Mouse (Mus musculus) layer of hippocampus, adult 8-10 months (tissue): ENCODE measurements around the gene Myo10. TPM values are rescaled to one million over a fixed set of nuclear protein-coding genes. Genes with fewer than 3 reads are reported as not detected.
A peak's percentile ranks its signal among the peaks of the same experiment; 100 is the strongest.

Source experiments
- DNase-seq, 2 experiments: peaks; one replicate each; pipeline ENCODE4 v3.0.0; 2022; ENCODE audit warnings: low spot score in 2 of 2
- total RNA-seq, 4 experiments: library from RNA; stranded (reverse); gene quantifications; 2 replicates each; pipeline ENCODE4 v1.2.4; 2022

Gene Myo10
- 10 to 100 TPM; 45.9 to 60.5 (median 53.5) TPM for total RNA-seq

DNA sequence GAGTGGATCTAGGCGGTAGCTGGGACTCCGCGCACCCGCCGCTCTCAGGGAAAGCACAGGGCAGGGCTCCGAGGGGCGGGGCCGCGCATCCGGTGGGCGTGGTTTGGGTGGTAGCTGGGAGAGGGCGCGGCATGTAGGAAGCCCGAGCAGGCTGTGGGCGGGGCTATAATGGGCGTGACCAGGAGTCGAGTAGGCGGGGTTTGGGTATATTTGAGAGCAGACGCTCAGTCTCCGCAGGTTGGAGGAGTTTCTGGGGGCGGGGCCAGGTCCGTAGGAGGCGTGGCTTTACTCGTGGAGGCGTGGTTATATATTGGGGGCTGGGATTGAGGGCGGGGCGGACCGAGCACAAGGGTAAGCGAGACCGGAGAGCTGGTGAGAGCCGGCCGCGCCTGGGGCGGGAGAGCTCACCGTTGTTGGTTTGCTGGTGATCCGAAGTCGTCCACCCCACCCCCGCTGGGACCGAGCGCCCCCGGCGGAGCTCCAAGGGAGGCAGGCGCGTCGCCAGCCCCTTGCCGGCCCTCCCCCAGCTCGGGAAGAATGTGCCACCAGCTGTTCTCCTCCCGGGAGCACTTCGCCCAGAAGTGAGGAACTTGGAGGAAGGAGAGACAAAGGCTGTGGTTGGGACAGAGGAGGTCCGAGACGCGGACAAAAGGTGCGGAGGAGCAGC is at the start of gene Myo10:
TSS of gene Myo10 (plus strand) at position 326 of the 667 bp plus-strand sequence.
- DNase-seq = peak; percentile 87 to 90

DNA sequence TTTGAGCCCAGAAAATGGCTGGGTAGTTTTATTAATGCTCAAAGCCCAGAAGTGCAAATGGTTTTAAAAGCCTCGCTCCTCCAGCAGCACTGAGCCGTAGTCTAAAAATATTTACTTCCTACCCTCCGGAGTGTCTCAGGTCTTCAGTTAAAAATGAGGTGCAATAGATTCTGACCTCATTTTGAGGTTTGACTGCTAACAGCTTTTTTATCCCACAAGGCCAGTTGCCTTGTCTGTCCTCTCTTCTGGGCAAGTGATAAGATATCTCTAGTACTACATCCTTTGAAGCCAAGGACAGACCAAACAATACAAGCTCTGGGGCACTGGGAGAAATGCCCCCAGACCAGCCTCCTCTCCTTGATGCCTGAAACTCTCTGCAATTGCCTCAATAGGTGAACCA is 49.2 kb upstream of the Myo10 start:
- no peak for DNase-seq

DNA sequence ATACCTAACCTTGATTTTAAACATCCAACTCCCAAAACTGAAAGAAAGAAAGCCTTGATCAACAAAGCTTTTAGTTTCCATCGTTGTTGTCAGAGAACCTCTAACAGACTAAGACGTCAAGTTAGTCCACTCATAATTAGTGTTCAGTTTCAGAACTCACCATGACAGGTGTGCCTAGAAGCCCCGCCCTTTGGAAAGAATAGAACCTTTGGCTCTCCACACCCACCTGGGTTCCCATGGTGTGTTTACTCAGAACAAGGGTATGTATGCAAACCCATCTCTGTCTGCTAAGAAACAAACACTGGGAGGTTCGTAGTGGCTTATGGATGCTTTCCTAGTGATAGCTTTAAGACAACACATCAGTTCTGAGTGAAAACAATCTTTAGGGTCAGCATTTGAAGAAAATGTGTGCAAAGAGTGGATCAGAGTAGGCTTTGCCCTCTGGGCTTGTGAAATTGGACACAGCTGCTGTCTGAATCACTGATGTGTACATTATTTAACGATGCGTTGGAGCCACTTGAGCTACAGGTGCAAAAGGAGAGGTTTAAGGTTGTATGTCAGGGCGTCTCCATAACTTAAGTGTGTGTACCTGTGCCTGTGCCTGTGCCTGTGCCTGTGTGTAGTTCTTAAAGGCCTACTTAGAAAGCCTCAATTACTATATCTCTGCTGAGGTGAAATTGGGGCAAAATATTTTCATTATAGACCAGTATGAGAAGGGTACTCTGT is 48.3 kb upstream of the Myo10 start:
- DNase-seq = no peak

DNA sequence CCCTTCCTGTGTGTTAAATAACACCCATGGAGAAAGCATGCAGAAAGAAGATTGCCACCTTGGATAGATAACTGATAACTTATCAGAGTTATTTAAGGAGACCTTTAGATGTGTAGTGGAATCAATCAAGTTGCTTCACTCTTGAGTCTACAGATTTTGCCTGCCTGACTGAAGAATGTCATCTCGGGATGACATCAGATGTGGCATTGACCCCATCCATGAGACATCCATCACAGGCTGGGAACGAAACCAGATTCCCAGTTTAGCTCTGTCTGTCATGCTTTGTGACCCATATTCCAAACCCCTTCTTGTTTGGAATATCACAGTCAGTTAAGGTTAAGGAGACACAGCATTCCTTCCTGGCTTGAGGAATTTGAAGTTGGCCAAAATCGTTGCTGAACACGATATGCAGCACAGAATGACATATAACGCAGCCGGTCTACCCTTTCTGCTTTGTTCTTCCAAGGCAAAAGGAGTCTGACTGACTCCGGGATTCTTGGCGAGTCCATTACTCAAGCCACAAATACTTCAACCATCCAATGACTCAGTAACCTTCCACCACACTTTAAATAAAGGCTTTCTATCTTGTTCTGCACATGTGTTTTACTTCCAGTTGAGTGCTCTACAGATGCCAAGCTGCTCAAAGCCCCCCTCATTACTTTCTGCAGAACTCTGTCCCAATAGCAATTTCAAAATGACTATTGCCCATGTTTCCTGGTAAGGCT is 44.8 kb upstream of the Myo10 start:
- DNase-seq = no peak

DNA sequence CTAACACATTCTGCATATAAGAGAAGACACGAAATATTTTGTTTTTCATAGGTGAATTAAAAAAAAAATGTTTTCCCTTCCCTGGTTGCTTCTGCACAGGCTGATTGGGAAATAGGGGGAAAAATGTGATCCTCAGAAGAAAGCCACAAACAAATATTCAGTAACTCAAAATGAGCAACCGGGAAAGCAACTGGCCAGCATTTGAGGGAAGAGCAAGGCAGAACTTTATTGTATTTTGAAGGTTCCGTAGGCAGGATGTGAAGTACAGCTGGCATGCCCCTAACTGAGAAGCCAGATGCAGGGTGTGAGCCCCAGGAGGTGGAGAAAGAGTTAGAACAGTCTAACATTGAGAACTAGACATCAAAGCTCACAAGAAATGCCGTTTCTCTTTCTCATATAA is 44.0 kb upstream of the Myo10 start:
- DNase-seq = no peak

DNA sequence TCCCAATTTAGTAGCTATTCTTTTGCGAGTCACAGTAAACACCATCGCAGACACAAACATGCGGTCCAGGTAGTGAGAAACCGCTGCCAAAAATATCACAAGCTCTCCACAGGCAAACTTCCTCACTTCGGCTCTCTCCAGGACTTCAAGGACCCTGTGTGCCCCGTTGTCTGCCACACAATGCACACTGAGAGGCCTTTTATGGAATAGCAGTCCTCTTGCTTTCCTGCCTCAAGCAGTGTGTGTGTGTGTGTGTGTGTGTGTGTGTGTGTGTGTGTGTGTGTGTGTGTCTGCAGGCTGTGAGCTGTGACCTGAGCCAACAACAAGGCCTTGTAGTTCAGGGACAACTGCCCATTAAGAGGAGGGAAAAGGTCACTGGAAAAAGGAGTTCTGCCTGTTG is 41.6 kb upstream of the Myo10 start:
- no peak for DNase-seq

DNA sequence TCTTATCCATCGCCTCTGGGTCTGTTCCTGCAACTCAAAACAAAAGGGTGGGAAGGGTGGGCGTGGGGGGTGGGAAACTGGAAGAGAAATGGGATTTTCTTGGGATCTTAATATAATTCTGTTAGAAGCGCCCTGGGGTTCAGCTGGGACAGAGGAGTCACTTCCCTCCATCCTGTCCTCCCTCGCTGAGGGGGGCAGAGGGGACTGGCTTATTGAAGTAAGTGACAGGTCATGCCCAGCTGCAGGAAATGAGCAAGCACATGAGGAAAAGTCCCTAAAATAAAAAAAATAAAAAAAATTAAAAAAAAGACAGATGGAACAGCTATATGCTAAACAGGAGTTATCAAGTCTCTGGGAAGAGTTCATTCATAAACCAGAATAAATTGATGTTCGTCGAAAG is 40.3 kb upstream of the Myo10 start:
- no peak for DNase-seq

DNA sequence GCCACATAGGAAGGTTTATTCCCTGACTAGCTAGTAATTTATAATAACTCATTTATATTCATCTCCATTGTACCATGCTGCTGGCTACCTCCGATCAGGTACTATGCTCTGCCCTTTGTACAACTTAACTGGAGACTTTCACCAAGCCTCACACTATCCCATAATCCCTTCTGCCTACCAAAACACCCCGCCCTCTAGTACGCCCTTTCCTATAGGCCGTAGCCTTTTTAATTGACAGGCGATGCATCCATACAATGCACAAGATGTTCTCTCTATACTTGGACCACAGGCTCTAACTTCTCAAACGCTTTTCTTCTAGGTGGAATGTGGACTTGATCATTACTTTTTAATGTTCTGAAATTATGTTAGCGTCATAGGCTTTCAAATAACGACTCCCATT is 39.0 kb upstream of the Myo10 start:
- no peak for DNase-seq

DNA sequence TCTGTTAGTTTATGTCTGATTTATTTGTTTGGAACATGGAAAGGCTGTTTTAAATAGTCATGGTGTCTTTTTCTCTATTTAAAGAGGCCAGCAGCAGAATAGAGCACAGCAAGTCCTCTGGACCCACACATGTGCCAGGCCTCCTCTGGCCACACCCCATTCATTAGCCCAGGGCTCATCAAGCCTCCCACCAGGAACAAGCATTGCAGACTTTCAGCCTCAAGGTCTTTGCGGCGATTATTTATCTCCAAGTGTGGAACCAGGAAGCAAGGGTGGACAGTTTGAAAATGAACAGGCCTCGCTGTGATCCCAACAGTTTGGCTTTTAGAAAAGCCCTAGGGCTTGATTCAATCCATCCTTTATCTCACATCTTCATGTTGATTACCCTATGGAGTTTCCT is 35.5 kb upstream of the Myo10 start:
- no peak for DNase-seq

DNA sequence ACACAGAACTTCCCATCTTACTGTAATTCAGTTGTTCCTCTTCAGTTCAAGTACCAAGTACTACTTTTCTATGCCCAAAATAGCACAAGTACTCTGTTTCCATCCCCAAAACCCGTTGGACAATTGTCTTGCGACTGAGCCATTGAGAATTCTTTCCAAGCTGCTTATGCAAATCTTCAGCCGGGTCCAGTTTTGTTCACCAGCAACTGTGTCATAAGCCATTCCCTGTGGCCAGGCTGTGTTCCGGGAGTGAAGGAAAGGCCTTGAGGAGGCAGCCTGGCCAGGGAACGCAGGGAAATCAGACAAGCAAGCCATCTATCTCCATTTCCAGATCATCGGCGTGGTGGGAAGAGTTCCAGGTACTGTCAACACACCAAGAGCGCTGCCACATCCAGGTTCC is 34.4 kb upstream of the Myo10 start:
- no peak for DNase-seq

DNA sequence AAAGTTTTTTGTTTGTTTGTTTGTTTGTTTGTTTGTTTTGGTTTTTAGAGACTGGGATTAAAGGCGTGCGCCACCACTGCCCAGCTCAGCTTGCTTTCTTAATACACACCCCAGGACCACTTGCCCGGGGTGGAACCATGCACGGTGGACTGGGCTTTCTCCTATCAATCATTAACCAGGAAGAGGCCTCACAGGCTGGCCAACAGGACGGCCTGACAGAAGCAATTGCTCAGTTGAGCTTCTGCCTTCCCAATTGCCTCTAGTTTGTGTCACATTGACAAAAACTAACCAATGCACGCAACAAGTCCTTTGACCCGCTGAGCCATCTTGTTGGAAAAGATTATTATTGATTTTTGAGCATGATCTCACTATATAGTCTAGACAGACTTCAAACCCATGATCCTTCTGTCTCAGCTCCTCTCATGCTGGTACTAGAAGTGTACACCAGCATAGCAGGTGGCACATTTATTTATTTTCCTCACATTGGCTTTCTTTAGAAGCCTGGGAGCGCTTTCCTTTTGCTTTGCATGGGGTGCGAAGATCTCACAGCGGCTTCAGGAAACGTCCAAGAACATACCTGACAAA is 32.9 kb upstream of the Myo10 start:
- DNase-seq = no peak

DNA sequence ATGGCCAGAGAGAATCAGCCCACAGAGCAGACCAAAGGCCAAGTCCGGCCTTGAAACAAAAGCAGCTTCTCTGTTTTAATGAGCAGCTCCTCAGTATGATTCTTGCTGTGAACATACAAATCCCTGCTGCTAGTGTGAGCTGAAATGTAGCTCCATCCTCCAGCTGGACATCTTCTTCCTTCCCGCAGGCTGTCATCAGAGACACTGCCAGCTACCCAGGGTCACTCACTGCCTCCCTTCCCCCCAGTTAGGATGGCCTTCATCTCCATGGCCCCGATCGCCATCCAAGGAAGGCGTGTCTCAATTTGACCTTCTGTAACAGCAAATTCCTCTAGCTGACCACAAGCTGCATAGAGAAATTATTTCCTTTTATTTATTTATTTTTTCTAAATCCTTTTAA is 32.4 kb upstream of the Myo10 start:
- no peak for DNase-seq

DNA sequence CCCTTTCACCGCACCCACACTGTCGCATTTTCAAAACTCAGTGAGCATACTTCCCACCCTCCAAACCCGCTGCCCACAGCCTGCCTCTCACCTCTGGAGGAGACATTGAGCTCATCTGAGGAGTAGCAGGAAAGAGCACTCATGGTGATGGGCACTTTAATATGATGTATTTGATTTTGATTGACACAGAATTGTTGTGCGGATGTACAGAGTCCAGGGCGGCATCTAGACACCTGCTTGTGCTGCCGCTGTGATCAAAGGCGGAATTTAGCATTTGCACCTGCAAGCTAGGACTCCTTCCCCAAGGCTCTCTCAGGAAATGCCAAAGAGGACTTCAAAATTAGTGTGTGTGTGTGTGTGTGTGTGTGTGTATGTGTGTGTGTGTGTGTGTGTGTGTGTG is 31.4 kb upstream of the Myo10 start:
- DNase-seq = no peak

DNA sequence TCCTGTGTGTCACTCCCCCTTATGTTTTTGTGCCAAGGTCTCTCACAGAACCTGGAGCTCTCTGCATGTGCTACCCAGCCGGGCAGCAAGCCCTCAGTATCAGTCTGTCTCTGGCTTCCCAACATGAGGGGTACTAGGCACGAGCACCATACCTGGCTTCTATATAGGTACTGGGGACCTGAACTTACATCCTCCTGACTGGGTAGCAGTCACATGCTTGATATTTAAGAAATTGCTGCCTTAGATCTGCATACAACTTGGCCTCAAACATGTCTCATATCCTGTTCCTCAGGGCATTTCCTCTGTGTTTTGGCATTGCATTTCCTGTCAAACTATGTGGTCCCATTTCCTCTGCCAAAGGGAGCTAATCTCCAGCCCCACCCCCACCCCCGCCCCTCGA is 30.4 kb upstream of the Myo10 start:
- no peak for DNase-seq

DNA sequence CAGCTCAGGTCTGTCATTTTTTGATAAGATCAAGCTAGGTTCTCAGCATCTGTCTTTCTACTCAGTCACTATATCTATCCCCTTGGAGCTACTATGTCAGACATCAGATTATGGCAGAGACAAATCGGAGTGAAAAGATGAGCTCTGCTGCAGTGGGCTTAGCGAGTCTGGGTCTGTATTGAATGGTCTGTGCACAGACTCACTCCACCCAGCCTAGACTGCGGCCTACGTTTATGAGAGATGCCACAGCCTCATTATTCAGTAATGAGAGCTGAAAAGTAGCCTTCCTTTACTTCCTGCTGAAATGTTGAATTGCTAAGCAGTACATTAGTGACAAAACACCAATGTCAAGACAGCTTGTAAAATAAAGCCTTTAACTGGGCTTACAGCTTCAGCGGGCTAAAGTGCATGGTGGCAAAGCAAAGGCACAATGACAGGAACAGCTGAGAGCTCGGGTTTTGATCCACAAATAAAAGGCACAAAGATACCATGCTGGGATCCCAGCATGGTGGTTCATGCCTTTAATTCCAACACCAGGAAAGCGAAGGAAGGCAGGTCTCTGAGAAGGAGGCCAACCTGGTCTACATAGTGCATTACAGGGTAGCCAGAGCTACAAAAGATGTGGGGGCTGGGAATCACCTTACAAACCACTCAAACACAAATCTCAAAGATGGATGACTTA is 28.7 kb upstream of the Myo10 start:
- DNase-seq = no peak

DNA sequence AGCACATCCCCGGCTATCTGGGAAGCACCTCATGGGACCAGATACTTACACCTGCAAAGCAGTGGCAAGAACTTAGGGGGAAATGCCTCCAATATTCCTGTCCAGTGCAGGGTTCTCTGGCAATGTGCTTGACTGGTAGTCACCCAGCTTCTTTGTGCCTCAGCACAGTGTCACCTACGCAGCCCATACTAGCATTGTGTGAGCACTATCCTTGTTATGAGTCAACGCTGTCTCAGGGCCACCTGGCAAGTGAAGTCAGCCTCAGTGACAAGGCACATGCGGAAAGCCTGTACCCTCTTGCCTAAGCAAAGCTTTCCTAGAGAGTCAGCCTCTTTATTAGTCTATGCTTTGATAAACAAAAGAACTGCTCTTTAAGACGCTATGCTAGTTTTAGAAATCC is 24.0 kb upstream of the Myo10 start:
- DNase-seq = no peak

DNA sequence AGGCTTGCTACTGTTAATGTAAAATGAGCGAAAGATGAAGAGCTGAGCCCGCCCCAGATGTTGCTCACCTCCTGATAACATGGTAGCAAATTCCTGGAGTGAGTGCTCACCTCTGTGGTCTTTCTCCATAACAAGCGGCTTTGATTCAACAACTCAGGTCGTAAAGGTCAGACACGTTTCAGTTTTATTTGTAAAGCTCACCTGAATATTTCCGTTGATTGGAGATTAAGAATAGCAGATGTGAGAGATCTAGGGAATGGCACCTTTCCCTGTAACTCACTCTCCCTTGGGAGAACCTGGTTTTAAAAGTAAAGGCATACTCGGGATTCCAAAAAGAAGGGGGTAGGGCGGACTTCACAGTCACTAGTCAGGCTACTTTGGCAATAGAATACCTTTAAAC is 20.0 kb upstream of the Myo10 start:
- no peak for DNase-seq

DNA sequence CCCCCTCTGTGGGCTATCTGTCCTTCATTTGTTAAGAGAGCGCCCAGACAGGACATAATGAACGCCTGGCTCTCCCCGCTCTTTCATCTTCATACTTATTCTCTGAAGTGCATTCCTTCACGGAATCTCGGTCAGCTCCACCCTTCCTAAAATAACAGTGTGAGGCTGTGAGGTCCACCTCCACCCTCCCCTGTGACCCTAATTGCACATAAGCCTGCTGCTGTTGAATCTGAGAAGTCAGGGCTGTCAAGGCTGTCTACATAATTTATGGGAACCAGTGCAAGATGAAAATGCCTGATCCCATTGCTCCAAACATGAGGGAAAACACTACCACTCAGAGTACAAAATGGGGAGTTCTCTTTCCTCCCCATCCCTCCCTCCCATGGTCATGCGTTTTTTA is 19.0 kb upstream of the Myo10 start:
- DNase-seq = no peak

DNA sequence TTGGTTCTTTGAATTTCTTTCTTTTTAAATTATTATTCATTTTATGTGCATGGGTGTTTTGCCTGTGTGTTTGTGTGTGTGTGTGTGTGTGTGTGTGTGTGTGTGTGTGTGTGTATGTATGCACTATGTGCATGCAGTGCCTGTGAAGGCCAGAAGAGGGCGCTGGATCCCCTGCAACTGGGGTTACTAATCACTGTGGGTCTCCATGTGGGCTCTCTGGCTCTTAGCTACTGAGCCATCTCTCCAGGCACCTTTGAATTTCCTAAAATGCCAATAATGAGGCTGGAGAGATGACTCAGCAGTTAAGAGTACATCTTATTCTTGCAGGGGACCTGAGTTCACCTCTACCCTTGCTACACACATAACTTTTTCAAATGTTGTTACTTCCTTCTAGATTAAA is 18.1 kb upstream of the Myo10 start:
- no peak for DNase-seq

DNA sequence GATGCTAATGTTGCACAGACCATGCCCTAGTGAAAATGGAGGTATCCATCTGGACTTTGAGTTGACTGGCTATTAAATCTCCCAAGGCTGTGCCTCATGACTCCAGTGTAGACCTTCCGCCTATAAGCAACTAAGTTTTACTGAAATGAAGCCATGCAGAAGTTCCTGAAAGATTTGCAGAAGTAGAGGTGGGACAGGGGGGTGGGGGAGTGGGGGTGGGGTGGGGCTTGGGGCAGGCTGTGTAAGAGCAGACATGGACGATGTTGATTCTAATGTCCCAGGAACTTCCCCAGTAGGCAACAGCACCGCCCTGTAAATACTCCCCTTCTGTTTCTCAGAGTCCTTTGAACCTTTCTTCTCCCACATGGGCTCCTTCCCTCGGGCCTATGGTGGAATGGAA is 16.9 kb upstream of the Myo10 start:
- DNase-seq = no peak

DNA sequence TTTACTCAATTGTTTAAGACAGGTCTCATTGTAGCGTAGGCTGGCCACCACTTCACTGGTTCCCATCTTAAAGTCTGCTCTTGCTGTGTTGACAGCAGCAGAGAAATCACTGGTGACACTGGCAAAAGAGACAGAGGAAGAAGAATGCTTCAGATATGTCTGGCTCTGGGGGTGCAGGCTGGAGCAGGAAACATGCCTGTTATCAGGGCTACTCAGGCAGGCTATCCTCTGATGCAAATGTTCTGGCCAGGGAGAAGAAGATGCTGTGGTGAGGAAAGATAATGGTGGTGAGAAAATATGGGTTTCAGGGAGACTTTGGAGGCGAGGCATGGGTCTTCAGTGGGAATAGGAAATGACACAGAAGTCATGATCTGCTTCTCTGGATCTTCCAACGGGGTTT is 13.6 kb upstream of the Myo10 start:
- no peak for DNase-seq

DNA sequence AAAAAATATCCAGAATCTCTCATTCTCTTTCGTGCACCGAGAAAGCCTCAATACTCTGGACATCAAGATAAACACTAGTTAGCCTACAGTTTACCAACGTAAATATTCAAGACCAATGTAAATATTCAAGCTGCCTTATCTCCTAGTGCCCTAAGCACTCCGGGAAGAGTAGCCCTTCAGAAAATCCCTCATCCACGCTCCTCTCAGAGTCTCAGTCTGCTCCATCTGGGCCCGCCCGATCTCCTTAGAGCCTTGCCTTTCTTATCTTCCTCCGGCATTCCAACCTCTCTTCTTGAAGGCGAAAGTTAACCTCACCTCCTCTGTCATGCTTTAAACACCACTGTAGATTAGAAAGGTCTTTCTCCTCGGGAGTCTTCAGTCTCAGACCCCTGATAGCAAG is 13.1 kb upstream of the Myo10 start:
- DNase-seq = no peak
